Mouse (Mus musculus): Measurements from ENCODE around the gene Tmtc3.
"Not testable (repeated sequence)": the region's sequence is repeated elsewhere in the genome, so short reads cannot be mapped to it uniquely, and the experiment has no call there.

The Tmtc3 gene

DNA sequence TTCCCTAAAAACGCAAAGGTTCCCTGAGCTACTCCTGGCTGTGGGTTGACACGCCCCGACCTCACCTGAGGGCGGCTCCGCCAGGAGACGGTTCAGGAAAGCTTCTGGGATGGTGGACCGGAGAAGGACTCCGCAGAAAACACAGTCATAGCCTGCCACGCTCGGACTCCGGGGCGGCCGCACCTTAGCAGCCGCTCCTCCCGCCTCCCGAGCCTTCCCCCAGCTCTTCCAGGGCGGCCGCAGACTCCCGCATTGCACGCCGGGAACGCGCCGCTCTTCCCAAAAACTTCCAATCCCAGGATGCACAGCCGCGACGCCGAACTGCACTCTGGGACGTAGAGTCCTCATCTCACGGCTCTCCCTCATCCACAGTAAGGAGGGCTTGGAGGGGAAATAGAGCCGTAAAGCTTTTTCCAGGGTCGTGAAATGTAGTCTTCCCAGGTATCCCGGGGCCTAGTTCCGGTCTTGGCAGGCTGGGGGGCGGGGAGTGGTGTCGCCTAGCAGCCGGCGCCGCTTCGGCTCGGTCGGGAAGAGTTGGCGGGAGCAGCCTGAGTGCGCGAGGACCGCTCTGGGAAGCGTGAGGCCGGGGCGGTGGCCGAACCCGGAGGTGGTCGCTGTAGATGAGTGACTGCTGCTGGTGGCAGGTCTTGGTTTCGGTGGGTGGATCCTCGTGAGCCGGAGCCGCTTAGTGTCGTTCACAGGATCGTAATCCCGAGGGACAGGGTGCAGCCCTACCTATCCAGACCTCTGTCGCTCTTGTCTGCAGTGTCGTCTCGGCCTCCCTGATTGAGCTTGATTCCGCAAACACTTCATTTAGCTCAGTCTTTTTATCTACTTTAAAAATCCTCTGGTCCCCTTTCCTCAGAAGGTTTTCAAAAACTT lies at the start of gene Tmtc3, which contains the start of gene Cep290:
TSS of gene Tmtc3 (minus strand) at position 254 of the 882 bp plus-strand sequence.
TSS of gene Cep290 (plus strand) at position 462 of the 882 bp plus-strand sequence.
- DNase-seq (ENCODE audit: low read depth, low spot score), result peak; percentile 96

DNA sequence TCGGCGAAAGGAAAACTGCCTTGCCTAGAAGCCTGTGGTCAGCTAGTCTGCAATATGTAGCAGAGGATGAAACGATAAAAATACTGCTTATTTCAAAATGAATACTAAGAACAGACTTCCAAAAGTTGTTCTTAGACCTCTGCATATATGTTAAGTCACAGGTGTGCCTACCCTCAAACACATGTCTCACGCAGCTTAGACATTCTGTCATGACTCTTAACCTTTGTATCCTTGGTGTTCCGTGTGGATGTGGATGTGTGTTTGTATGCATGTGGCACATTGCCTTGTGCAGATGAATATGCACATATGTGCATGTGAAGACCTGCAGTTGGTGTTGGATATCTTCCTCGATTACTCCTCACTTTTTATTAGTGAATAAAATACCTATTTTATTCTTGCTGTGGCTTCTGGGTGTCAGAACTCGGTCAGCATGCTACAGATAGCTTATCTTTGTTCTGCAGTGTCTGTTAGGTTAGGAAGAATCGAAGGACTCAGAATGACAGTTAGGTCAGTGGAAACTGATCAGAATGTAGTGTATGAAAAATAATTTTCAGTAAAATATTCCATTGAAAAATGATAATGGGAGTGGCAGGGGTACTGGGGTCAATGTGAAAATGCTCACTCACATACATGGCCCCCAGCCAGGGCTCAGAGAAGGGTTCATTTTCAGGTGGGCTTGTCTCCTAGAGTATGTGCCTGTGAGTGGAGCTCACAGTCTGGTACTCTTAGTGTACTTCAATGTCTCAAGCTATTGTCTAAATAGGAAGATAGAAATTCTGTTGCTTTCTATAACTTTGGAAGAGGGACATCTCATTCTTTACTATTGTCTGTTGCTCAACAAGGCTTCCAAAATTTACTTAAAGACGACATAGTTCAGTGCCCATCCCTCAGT lies 37.6 kb upstream of the Tmtc3 start:
- no peak for DNase-seq (ENCODE audit: low read depth, low spot score)

DNA sequence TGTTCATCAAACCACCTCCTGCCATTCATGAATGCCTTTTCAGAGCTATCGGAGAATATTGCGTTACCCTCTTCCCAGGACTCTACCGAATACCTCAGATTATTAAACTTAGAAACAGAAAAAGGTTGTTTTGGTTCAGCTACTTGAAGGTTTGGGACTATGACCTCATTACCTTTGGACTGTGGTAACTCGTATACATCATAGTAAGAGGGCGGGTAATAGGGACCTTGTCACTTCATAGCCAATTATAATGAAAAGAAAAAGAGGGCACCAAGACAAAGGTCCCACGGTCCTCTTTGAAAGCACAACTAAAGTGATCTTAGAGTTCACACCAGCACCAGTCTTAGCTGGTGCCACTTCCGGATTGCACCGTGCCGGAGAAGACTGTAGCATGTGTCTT lies 35.2 kb upstream of the Tmtc3 start:
- no peak for DNase-seq (ENCODE audit: low read depth, low spot score)

DNA sequence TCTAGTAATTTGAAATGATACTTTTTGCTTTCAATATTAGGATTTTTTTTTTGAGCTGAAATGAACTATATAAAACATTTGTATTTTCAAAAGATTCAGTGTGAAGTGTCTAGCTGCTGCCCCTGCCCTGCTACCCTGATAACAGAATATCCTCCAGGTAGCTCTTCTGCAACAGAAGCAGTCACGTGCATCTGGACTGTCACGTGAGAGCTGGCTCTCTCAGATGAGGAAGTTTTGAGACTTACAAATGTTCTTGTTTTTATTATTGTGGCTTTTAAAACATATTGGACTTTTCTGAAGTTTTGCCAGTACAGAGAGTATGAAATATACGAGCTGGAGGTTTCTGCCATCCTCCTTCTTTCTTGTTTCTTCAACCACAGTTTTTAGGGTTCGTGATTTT lies 34.5 kb upstream of the Tmtc3 start:
- DNase-seq (ENCODE audit: low read depth, low spot score), result no peak

GRCm38 (mm10) chr10:100508170-100508569 lies 21.0 kb upstream of the Tmtc3 start:
- no peak for DNase-seq (ENCODE audit: low read depth, low spot score)

DNA sequence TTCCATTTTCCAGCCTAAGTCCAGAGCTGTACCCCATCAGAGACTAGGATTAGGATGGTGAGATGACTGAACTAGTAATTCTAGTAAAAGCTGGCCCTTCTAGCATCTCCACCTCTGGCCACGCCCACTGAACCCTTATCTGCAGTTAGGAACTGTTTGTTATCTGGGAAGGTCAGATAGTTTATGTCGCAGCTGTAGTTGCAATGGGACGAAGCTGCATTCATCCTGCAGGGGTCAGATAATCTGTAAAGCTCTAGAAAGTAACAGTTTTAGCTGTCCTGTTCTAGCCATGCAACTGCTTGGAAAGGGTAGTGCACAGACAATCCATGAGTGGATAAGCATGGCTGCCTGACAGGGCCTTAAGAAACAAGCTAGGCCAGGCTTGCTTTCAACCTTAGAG lies 11.2 kb upstream of the Tmtc3 start:
- DNase-seq (ENCODE audit: low read depth, low spot score), result no peak

DNA sequence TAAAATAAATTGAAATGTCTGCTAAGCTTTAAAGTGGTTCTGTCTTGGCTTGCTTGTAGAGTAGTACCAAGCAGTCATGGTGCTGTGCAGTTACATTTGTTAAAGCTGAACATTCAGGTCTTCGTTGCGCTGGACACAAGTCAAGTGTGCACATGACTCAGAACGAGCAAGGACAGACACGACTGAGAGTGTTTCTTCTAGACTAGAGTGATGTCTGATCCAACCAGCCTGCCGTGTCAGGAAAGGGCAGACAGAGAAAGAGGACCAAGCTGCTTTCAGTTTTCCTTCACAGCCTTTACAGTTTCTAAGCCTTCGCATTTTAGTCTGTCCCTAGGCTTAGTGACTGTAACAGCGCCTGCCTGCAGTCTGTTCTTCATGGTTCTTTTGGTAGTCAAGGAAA lies 4.8 kb upstream of the Tmtc3 start:
- no peak for DNase-seq (ENCODE audit: low read depth, low spot score)

DNA sequence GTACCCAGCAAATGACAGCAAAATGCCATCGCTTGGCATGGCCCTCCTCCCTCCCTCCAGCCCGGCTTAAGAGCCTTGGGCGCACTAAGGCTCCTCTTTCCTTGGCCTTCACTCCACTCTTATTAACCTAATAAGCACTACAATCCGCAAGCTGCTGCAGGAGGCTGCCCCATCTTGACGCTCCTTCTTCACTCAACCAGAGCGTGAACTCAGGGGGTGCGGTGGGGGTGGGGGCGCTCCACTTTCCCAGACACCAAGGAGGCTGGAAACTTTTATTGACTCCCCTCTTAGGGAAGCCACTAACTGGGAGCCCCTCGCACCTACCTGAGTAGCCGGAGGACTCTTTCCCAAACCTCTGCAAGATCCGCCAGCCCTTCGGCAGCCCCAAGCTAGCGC lies 451 bp downstream of the Tmtc3 start:
- DNase-seq (ENCODE audit: low read depth, low spot score), result no peak

DNA sequence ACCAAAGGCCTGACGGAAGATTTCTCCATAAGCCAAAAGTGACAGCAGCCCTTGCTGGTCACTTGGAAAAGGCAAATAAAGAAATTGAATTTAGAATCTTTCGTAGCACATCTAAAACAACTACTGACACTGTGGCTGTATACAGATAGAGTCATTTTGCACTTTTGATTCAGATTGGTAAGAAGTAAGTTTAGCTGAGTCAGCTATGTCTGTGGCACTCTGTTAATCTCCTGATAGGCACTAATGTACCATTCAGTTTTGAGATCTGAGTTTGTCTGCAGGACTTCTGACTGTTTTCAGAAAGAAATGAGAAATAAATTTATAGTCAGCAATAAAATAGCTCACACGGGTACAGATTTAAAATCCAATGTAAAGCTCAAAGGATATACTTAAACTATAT lies 7.6 kb downstream of the Tmtc3 start:
- DNase-seq (ENCODE audit: low read depth, low spot score), result no peak

DNA sequence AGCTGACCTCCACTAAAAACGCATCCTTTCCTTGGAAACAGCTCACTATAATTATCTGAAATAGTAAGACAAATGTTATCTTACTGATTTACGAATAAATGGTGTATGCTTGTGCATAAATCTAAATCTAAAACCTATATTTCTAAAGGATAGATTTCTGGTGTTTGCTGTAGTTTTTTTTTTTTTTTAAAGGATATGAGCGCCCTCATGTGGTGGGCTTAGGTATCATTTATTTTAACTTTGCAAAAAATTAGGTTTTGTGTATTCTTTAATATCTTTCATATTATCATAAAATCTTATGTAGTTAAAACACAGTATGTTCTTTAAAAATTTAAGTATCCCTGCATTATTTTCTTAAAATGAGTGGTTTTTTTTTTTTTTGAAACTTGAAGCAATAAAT lies 12.1 kb downstream of the Tmtc3 start:
- no peak for DNase-seq (ENCODE audit: low read depth, low spot score)

- DNase-seq (ENCODE audit: low read depth, low spot score), result no peak
Observed at GRCm38 (mm10) chr10:100460515-100460914, 26.6 kb downstream of the Tmtc3 start.

DNA sequence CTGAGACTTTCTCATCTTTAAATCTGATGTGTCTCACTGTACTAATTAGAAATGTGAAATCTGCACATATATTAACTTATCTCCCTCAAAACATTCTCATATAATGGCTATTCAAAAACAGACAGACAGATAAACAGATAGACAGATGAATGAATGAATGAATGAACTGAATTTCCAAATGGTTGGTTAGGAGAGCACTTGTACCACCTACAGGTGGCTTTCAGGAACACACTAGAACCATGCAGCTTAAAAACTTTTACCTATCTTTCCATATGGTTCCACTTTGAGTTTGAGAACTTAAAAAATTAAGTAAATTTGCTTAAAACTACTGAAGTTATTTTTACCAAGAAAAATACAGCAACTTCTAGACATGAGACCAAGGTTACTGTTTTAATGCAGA lies 37.8 kb downstream of the Tmtc3 start:
- DNase-seq (ENCODE audit: low read depth, low spot score), result no peak

- DNase-seq (ENCODE audit: low read depth, low spot score), result no peak
Observed at GRCm38 (mm10) chr10:100427592-100427991, 59.6 kb downstream of the Tmtc3 start.

DNA sequence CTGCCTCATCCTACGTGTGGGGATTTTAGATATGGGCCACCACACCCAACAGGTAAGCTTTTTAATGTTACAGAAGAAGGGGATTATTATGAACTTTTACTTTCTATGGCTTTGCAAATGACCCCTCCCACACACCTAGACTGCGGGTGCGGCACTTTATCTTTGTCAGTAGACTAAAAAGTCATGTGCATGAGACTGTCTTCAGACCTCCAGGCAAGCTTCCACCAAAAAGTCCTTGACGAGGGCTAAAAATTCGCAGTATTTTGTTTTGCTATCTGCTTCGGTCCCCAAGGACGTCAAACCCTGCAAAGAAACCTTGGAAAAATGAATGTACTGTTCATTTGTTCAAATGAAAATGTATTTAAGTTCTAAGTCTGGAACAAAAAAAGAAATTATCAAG lies 71.6 kb downstream of the Tmtc3 start:
- no peak for DNase-seq (ENCODE audit: low read depth, low spot score)

DNA sequence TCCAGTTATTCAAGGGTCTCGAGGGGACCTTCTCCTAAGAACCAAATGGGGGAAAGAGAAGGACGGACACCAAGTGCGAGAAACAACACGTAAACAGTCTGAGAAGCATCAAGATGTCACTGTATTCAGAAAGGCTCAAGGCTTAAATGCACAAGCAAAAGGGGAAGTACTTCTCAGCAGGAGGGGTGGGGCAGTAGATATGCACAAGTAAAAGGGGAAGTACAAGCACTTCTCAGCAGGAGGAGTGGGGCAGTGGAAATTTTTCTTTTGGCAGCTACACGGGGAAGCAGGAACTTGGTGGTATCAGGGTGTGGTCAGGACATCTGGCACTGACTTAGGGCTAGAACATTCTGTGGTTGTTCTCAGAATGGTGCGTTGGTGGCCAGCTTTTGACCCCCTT lies 84.8 kb downstream of the Tmtc3 start:
- DNase-seq (ENCODE audit: low read depth, low spot score), result not testable (repeated sequence)
